Mouse (Mus musculus) urinary bladder, adult 18-20 months (tissue): ENCODE measurements around the gene Sash3.
"Not testable (repeated sequence)": the region's sequence is repeated elsewhere in the genome, so short reads cannot be mapped to it uniquely, and the experiment has no call there.

Experiments used
- DNase-seq, 2 experiments: peaks; one replicate each; pipeline ENCODE4 v3.0.0; 2022; ENCODE audit warnings: low spot score in 2 of 2, mixed read lengths in 2 of 2

Sash3 gene

GRCm38 (mm10) chrX:48202995-48203394 lies 56.8 kb downstream of the Sash3 start:
- DNase-seq = no peak

- no peak for DNase-seq
These were observed 57.5 kb downstream of the Sash3 start for GRCm38 (mm10) chrX:48203763-48204162.

GRCm38 (mm10) chrX:48204469-48204868 lies 58.2 kb downstream of the Sash3 start:
- DNase-seq = no peak

- DNase-seq = peak in 1 of 2 experiments; percentile 5
These were observed 61.7 kb downstream of the Sash3 start for GRCm38 (mm10) chrX:48207761-48208487.

- peak; percentile 62 to 73 for DNase-seq
These were observed 62.4 kb downstream of the Sash3 start, which contains the start of gene Zdhhc9 for GRCm38 (mm10) chrX:48208519-48209185. Zdhhc9 (minus strand) TSS chrX:48208878.

- DNase-seq = not testable (repeated sequence)
These were observed 63.5 kb downstream of the Sash3 start for GRCm38 (mm10) chrX:48209746-48210145.
